Mouse (Mus musculus) ES-Bruce4 (cell line): ENCODE measurements at regions not wholly inside any gene's neighbourhood (a gene's known extent, or its start where the extent isn't known, plus 50 kb on each side); places are given as distances from the start of the nearest gene placed in this dataset.
A peak's percentile ranks its signal among the peaks of the same experiment; 100 is the strongest.

Experiments used
- H3K27ac ChIP-seq: 2 replicates; pipeline ENCODE4 v1.5.1; 2012; ENCODE audit warnings: low read length, inconsistent platforms; ENCODE audit not compliant: insufficient read depth
- H3K27me3 ChIP-seq: 2 replicates; pipeline ENCODE4 v1.6.1; 2012; ENCODE audit warnings: mild to moderate bottlenecking, low read length, inconsistent platforms; ENCODE audit not compliant: control insufficient read depth, poor library complexity, insufficient read depth, severe bottlenecking
- H3K36me3 ChIP-seq: 2 replicates; pipeline ENCODE4 v1.6.1; 2012; ENCODE audit warnings: inconsistent platforms, mild to moderate bottlenecking, low read length, moderate library complexity; ENCODE audit not compliant: control insufficient read depth, poor library complexity, insufficient read depth, severe bottlenecking
- H3K4me1 ChIP-seq: one replicate; pipeline ENCODE4 v1.8.1; 2011; ENCODE audit warnings: low read length; ENCODE audit not compliant: control insufficient read depth, insufficient read depth
- H3K4me3 ChIP-seq: 2 replicates; pipeline ENCODE4 v1.5.1; 2011; ENCODE audit warnings: low read depth, mild to moderate bottlenecking, low read length
- H3K9ac ChIP-seq: 2 replicates; pipeline ENCODE4 v1.6.1; 2012; ENCODE audit warnings: low read depth, mild to moderate bottlenecking, inconsistent platforms; ENCODE audit not compliant: poor library complexity, severe bottlenecking
- H3K9me3 ChIP-seq: replicated peaks from 2 replicates; pipeline ENCODE4 v1.6.1; 2012; ENCODE audit warnings: mild to moderate bottlenecking, low read length, inconsistent platforms; ENCODE audit not compliant: control insufficient read depth, poor library complexity, insufficient read depth, severe bottlenecking
- CTCF ChIP-seq: IDR thresholded peaks from one replicate; pipeline ENCODE4 v1.8.1; 2011; ENCODE audit warnings: low read depth, low read length
- EP300 ChIP-seq: IDR thresholded peaks from 2 replicates; pipeline ENCODE4 v1.6.1; 2011; ENCODE audit warnings: low read depth, low read length; ENCODE audit not compliant: insufficient read depth
- POLR2A ChIP-seq: IDR thresholded peaks from one replicate; pipeline ENCODE4 v1.8.1; 2011; ENCODE audit warnings: low read length; ENCODE audit not compliant: insufficient read depth

- Histone ChIP-seq H3K27me3 (no peaks in the 10 kb centered on the region), H3K9me3 (no peaks in the 10 kb centered on the region), H3K36me3 (no peaks in the 10 kb centered on the region), H3K4me1 (no peaks in the 10 kb centered on the region), H3K9ac (no peak overlapping the region), H3K4me3 (no peak overlapping the region), H3K27ac (no peak overlapping the region)
- no peak for TF ChIP-seq EP300
- TF ChIP-seq POLR2A, result no peak
- TF ChIP-seq CTCF, result no peak
Measured at GRCm38 (mm10) chr13:55984772-55985171, 148.8 kb upstream of the Pitx1 start.

- Histone ChIP-seq H3K9ac (no peak overlapping the region), H3K4me1 (no peaks in the 10 kb centered on the region), H3K9me3 (no peaks in the 10 kb centered on the region), H3K4me3 (no peak overlapping the region), H3K36me3 (no peaks in the 10 kb centered on the region), H3K27me3 (no peaks in the 10 kb centered on the region), H3K27ac (no peak overlapping the region)
- no peak for TF ChIP-seq CTCF
Measured at GRCm38 (mm10) chr13:55983851-55984250, 147.9 kb upstream of the Pitx1 start.

GRCm38 (mm10) chr13:55981041-55981440 lies 145.0 kb upstream of the Pitx1 start:
- H3K36me3 ChIP-seq, result no peaks in the 10 kb centered on the region
- no peak overlapping the region for H3K4me3 ChIP-seq
- no peaks in the 10 kb centered on the region for H3K9me3 ChIP-seq
- no peak overlapping the region for H3K27ac ChIP-seq
- H3K4me1 ChIP-seq, result no peaks in the 10 kb centered on the region
- TF ChIP-seq EP300 (no peak), POLR2A (no peak), CTCF (no peak)
- no peaks in the 10 kb centered on the region for H3K27me3 ChIP-seq
- H3K9ac ChIP-seq, result no peak overlapping the region

- no peaks in the 10 kb centered on the region for H3K4me1 ChIP-seq
- H3K4me3 ChIP-seq, result no peak overlapping the region
- H3K36me3 ChIP-seq, result no peaks in the 10 kb centered on the region
- no peaks in the 10 kb centered on the region for H3K27me3 ChIP-seq
- TF ChIP-seq POLR2A (no peak), EP300 (no peak), CTCF (no peak)
- no peak overlapping the region for H3K27ac ChIP-seq
- H3K9me3 ChIP-seq, result no peaks in the 10 kb centered on the region
- H3K9ac ChIP-seq, result no peak overlapping the region
Measured at GRCm38 (mm10) chr13:55977902-55978301, 141.9 kb upstream of the Pitx1 start.

- no peaks in the 10 kb centered on the region for H3K36me3 ChIP-seq
- H3K27me3 ChIP-seq, result no peaks in the 10 kb centered on the region
- no peak overlapping the region for H3K4me3 ChIP-seq
- no peaks in the 10 kb centered on the region for H3K9me3 ChIP-seq
- no peak for TF ChIP-seq CTCF
- no peak for TF ChIP-seq POLR2A
- TF ChIP-seq EP300, result no peak
- H3K9ac ChIP-seq, result no peak overlapping the region
- H3K4me1 ChIP-seq, result no peaks in the 10 kb centered on the region
- no peak overlapping the region for H3K27ac ChIP-seq
Measured at GRCm38 (mm10) chr13:55976911-55977381, 141.0 kb upstream of the Pitx1 start.

GRCm38 (mm10) chr13:55974105-55974504 lies 138.1 kb upstream of the Pitx1 start:
- Histone ChIP-seq H3K36me3 (no peaks in the 10 kb centered on the region), H3K9me3 (no peaks in the 10 kb centered on the region), H3K27ac (no peak overlapping the region), H3K9ac (no peak overlapping the region), H3K4me1 (no peaks in the 10 kb centered on the region), H3K4me3 (no peak overlapping the region), H3K27me3 (no peaks in the 10 kb centered on the region)
- TF ChIP-seq CTCF (peak; percentile 29), POLR2A (no peak)

GRCm38 (mm10) chr13:55970687-55971086 lies 134.7 kb upstream of the Pitx1 start:
- TF ChIP-seq EP300 (no peak), POLR2A (no peak), CTCF (peak; percentile 39)
- Histone ChIP-seq H3K27me3 (no peaks in the 10 kb centered on the region), H3K9ac (no peak overlapping the region)

More at GRCm38 (mm10) chr13:55970687-55971086, 134.7 kb upstream of the Pitx1 start:
- no peaks in the 10 kb centered on the region for H3K9me3 ChIP-seq
- no peaks in the 10 kb centered on the region for H3K4me1 ChIP-seq
- no peaks in the 10 kb centered on the region for H3K36me3 ChIP-seq
- no peak overlapping the region for H3K27ac ChIP-seq
- no peak overlapping the region for H3K4me3 ChIP-seq
